Mouse (Mus musculus) c-Kit-positive CD71-positive TER-119-negative erythroid progenitor cells, embryonic 14.5 days (primary cell): ENCODE data around the gene Olig1.
"Not testable (repeated sequence)": the region's sequence is repeated elsewhere in the genome, so short reads cannot be mapped to it uniquely, and the experiment has no call there.

ENCODE experiments used
- DNase-seq: peaks from one replicate; pipeline ENCODE4 v3.0.0-alpha.2; 2013; ENCODE audit warnings: low read depth

The Olig1 gene

DNA sequence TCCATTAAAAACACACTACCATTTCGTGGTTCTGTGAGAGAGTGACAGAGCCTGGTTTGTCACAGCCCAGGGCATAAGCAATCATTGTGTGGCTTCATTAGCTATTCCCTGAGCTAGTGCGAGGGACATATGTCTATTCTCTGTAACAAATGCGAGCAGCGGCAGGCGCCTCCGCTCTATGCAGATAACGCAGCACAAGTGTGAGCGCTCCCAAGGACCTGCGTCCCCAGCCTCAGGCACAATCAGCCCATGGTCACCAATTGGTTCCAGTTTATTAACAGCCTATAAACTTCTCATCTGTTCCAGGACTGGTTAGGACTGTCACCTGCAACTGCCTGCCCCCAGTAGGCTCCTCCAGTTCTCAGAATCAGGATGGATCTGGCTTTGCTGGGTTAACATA lies 23.3 kb upstream of the Olig1 start:
- DNase-seq: no peak

DNA sequence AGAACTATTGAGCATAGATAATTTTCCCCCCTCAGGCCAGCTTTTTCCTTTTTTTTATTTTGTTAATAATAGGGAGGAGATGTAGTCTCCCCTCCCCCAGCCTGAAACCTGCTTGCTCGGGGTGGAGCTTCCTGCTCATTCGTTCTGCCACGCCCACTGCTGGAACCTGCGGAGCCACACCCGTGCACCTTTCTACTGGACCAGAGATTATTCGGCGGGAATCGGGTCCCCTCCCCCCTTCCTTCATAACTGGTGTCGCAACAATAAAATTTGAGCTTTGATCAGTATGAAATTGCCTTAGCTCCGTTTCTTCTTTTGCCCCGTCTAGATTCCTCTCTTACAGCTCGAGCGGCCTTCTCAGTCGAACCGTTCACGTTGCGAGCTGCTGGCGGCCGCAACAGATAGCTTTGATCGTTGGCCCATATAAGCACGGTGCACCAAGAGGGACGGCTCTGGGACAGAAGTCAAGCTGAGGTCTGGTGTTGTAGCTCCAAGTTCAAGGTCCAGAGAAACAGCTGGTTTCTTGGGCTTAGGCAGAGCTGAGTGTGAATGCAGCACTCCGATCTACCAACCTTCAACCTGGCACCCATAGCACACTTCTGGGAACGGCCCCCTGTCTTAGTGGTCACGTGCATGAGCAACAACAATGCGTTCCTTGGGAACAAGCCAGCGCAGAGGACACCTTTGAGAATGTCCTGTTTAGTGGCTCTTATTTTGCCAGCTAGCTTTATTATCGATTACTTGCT lies 14.0 kb upstream of the Olig1 start:
- DNase-seq: not testable (repeated sequence)

DNA sequence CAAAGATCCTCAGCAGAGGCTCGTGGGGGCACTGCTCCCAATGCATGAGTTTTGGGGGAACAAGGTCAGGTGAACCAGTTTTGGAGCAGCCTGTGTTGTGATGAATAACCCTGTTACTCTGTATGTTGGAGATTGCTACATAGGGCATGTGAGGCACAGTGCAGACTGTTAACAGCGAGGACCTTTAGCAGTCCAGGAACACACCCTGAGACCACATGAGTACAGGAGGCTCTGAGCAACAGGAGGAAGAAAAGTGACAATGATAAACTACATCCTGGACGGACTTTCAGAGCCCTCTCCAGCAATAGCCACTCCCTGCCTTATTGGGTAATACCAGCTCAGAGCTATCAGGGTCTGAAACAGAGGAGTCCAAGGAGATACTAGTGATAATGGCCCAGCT lies 10.6 kb upstream of the Olig1 start:
- no peak for DNase-seq

DNA sequence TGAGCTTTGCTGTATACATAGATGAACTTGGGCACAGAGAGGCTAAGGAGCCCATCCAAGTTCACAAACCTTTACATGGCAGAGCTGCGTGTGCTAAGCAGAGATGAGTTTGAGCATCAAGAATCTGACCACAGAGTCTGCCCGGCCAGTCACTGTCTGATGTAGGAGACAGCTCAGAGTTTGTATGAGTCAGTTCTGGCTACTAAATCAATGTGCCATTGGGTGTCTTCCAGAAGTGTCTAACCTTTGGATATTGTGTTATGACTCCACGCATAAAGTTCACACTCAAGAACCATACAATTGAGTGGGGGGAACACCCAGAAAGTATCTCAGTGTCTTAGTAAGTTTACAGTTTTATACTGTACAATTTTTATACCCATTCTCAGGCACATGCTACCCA lies 8.7 kb upstream of the Olig1 start:
- no peak for DNase-seq

DNA sequence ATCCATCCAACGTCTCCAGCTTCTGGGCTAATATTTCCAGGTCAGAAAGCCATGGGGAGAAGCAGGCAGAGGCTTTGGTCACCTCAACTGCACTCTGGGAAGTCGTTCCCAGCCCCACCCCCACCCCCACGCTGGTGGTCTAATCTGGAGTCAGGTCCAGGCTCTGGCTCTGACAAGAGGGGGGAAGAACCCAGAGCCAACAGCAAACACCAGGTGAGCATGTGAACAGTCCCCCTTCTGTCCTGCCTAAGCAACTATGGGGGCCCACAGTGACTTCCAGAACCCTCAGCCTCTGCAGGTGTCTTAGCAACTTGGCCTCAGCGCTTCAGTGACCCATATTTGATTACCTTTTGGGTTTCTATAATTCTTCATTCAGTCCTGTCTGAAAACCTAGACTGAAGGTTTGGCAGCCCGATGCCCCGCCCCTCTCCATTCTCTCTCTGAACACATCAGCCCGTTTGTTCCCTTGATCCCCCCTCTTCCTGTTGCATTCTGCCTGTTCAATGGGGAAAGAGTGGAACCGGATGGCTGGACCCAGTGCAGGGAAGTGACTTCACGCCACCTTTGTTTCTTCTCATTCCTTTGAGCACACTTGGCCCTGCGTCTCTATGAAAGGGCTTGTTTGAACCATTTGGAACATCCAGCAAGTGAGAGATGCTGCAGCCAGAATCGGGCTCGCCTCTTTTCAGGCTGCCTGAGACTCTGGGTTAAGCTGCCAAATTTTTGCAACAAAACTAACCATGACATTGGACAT lies 6.9 kb upstream of the Olig1 start:
- DNase-seq: no peak

DNA sequence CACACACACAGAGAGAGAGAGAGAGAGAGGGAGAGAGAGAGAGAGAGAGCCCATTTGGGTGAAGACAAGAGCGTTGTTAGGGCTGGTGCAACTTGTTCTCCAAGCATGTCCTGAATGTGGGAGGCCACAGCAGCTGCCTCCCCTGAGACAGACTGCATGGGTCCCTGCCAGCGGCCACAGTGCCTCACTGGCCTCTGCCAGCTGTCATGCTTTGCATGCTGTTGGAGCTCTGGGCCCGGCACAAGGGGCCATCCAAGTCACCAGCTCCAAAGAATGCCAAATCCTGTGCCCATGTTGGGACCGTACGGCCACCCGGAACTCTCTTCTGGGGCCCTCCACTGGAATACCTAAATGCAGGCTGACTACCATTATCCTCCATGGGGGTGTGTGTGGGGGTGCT lies 3.6 kb upstream of the Olig1 start:
- no peak for DNase-seq

DNA sequence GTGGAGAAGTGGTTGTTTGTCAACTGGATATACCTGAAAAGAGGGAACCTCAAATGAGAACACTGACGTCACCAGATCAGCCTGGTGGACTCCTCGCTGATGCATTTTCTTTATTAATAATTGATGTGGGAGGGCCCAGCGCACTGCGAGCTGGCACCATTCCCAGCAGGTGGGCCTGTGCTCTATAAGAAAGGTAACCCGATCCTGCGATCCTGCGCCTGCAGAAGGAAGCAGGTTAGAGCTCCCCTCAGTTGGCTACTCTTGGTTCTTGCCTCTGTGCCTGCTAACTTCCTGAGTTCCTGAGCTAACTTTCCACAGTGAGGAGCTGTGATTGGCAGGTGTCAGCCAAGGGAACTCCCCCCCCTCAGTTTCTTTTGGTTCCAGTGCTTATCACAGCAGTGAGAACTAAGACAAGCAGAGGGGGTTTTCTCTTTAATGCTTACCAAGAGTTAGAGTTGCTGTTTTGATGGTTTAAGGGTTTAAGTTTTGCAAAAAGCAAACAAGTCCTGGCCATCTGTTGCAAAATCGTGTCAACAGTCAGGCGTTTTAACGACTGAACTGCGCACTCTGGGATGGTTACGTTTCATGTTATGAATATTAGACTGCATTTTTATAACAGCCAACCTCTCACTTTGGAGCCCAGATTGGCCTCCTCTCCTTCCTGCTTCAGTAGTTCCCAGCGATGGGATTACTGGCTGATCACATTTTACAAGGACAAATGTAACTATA lies 684 bp upstream of the Olig1 start:
- no peak for DNase-seq

DNA sequence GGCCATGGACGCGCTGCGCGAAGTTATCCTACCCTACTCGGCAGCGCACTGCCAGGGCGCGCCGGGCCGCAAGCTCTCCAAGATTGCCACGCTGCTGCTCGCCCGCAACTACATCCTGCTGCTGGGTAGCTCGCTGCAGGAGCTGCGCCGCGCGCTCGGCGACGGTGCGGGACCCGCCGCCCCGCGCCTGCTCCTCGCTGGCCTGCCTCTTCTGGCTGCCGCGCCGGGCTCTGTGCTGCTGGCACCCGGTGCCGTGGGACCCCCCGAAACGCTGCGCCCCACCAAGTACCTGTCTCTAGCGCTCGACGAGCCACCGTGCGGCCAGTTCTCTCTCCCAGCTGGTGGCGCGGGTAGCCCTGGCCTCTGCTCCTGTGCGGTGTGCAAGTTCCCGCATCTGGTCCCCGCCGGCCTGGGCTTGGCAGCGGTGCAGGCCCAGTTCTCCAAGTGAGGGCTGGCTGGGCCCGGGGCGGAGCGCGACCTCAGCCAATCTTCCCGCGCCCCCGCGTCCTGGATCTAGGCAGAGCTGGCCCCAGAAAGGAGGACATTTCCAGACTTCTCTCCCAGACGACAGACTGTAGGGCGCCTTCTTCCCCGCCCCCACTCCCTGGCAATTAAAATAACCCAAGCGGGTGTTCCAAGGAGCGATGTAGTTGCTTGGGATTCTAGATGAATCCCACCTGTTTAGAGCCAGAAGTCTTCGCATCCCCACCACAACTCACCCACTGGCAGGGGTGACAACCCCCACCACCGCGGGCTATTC lies 820 bp downstream of the Olig1 start:
- DNase-seq: no peak

DNA sequence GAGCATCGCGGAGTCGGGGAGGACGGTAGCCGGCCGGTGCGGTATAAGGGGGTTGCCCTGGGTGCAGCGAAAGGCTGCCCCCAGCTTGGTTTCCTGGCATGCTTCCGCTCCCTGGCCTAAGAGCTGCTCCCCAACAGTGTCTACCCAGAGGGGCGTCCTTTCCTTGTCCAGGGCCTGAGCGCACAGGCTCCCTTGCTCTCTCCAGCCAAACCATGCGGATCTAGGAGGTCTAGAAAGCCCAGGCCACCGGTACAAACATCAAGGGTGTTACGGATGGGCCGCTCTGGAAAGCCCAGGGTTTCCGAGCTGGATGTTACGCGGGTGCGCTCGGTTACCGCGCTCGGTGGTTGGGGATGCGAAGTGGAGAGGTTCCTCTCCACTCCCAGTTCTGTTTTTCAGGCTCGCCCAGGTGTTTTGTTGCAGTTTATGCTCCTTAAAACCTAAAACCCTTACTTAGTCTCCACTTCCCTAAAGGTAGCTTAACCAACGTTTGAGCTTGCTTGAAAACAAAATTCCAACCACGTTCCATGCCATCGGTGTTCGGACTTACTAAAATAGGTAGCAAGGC lies 1.5 kb downstream of the Olig1 start:
- no peak for DNase-seq

DNA sequence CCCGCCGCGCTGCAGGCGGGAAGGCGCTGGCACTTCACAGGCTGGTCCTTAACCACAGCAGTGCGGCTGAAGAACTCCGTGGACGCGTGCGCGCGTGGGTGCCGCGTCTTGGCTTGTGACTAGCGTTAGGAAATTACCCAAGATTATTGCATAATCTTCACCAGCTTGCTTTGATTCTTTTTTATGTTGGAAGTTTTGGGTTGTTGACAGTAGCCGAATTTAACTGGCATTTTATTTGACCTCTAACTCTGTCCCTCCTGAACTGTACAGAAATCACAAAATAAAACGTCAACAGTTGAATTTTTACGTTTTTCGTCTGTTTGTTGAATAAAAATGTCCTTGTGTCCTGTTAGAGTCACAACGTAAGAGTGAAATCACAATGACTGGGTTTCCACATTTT lies 2.1 kb downstream of the Olig1 start:
- no peak for DNase-seq

DNA sequence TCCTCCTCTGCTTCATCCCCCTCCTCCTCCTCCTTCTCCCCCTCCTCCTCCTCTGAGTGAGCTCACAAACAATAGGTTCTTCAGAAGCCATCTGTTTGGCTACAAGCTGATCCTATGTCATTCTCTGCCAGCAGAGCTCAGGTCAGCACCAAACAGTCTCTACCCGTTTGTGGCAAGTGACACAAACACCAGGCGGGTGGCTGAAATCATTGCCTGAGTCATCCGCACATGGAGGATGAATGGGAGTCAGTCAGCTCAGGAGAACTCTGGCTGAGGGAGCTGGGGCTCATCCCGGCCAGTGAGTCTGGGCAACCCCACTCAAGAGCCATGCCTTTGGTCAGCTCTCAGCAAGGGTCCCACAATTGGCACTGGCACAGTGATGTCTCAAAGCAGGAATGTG lies 10.9 kb downstream of the Olig1 start:
- DNase-seq: no peak

DNA sequence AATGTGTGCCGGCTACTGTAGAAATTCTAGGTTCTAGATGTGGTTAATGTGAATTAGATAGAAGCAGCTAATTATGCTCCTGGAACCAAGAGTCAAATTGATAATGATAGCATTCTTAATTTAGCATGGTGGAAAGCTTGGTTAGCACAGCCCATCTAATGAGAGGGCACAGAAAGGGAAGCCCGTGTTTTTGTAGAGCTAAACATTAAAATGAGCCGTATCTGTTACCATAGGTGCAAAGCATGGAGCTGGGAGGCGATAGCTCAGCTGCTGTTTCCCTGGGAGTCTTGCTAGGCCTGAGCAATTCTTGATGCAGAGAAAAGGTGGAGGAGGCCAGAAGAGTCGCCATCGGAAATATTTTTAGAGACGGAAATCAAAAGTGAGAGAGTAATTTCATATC lies 22.5 kb downstream of the Olig1 start:
- DNase-seq: no peak

DNA sequence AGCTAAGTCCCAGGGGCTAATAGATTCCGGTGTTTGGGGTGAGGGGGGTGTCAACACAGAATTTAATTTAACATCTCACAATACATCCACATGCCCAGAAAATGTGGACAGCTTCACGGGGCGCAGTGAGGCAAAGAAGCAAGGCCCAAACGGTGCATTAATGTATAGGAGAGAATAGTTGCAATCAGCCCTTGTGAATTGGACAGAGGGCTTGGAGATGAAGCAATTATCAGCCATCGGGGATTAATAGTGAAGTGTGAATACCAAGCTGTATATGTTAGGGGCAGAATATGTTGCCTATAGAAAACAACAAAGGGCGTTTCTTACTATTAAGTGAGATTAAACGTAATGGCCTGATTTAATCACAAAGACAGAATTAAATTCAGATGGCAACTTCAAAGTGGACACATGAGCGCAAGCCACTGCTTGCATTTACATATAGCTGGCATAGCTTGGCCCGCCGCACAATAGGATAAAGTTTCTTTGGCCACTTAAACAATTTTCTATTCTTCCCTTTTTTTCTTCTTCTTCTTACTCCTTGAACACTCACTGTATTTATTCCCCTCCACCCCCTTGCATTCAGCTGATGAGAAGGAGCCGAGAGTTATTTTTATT lies 23.3 kb downstream of the Olig1 start:
- DNase-seq: no peak

DNA sequence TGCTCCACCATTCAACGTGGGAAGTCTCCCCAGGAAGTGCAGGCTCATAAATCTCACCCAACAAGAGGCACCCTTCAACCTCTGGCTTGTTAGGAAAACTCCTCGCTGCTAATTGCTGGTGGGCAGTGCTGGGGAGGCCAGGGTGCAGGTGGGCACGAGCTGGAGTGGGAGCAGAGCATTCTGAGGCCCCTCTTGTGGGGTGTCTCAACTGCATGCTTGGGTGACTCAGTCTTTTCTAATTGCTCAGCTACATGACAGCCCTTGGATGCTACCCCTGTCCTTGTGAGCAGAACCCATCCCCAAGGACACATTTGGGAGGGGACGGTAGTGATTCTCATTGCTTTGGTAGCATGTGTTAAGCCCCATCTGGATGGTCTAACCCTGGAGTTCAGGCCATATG lies 28.2 kb downstream of the Olig1 start:
- no peak for DNase-seq

DNA sequence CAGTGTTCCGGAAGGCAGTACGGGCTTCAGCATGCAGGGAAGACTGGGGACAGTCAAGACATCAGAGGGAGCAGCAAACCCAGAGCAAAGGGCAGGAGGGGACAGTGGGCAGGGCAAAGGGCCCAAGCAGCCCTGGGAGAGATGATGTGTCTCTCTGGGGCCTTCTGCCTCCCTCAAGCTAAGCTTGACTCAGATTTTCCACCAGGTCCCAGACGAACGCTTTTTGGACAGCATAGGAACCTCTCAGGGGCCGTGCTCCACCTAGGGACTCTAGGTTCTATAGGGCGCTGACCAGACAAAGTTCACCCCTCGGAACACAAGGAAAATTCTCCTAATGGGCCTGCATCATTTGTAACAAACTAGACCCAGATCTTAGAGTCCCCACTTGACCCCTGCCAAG lies 29.8 kb downstream of the Olig1 start:
- no peak for DNase-seq

DNA sequence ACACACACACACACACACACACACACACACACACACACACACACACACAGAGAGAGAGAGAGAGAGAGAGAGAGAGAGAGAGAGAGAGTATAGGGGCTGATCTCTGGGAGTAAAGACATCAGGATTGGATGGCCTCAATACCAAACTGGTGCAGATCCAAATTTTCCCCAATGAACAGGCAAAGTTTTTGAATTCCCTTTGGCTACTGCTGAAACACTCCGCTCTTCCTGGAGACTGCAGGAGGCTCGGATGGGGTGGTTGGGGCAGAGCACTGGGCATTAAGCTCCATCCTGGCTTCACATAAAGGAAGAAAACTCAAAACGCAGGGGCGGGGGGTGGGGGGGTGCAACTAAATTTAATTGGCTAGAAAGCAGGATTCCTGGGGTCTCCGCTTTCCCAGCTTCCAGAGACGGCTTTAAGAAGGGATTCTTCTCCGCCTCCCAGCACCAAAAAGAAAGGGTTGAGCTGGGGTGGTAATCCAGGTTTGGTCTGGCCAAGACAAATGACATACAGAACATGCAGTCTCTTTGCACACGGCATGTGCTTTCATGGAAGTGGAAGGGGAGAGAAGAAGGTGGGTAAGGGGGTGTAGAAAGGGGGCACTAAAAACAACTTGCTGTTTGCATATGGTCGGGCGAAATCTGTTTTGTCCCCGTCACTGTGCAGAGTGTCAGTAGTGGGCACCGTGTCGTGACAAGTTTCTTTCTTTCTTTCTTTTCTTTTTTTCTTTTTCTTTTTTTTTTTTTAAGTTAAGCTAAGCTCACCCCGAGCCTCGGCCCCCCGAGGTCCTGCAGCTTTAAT lies 31.3 kb downstream of the Olig1 start:
- no peak for DNase-seq

DNA sequence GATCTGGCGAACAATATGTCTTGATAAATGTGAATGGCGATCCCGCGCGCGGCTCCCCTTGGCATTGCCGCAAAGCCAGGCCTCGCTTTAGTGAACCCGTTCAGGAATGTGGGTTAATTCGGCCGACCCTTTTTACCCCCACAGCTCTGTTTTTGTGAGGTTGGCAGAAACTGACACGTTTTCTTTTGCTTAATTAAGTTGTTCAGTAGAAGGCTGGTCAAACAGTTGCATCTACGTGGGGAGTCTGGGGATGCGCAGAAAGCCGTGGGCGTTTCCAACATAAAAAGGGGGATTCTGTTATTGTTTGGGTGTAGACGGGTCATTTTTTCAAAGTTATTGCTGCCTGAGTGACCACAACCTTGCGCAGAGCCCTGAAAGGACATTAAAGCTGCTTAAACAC lies 31.9 kb downstream of the Olig1 start:
- DNase-seq: no peak

DNA sequence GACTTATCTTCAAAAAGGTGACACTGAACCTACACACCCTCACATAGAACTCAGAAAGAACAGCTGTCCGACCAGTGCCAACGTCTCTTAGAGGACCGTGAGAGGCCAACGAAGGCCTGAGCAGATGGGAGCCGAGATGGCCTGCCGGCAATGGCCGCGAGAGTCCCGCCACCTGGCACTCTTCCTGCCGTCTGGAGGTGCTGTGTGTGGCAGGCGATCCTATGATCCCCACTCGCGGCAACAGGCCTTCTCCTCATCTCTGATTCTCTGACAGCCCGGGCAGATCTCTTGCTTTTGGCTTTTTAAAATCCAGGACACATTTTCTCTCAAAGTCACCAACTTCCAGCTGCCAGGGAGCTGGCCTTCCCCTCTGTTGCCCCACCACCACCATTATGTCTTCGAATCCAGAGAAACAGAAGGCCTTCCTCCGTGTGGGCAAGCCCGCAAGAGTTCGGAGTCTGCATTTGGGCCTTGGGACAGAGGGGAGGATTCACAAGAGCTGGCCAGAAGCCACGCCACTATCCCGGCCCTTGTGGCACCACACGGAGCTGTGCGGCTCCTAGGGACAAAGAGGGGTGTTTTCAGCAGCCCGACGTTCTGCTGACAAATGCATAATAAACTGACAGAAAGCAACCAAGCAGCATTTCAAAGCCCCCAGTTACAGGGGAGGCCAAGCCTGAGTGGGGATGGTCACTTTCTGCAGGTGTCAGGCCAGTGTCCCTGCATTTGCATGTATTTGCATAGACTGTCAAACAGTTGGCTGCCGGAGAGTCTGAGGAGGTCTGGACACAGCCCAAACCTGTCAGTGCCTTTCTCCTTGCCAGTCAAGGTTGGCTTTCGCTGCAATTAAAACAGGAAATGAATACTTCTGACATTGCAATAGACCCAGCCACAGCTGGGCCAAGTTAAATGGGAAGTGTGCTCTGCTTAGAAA lies 34.5 kb downstream of the Olig1 start:
- DNase-seq: no peak

DNA sequence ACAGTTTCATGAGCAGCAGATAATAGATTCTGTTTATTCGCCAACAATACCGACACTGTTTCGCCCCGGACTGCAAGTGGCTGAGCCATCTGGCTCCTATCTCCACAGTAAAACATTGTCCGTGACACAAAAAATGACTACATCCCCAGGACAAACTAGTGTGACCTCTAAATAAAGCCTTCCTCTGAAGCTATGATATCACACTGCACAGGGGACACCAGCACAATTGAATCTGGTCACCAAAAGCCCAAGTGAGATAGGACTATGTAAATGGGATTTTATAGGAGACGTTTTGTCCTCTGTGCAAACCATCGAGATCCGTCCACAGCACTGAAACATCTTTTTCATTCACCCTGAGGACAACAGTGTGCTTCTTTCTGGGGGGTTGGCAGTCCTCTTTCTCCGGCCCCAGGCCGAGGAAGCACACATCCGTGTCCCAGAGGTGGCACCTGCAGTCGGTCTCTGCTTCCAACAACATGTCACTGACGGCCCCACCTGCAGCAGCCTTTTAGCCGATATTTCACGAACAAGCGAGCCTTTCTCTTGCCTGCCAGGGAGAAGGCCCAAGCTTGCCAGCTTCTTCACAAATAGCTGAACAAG lies 36.0 kb downstream of the Olig1 start:
- no peak for DNase-seq
